Mouse (Mus musculus) heart, adult 9 months (tissue): ENCODE measurements around the gene Flnb.
A peak's percentile ranks its signal among the peaks of the same experiment; 100 is the strongest.

Experiments
- DNase-seq, 2 experiments: peaks; one replicate each; pipeline ENCODE4 v3.0.0; 2022; ENCODE audit warnings: low spot score in 2 of 2

The Flnb gene

DNA sequence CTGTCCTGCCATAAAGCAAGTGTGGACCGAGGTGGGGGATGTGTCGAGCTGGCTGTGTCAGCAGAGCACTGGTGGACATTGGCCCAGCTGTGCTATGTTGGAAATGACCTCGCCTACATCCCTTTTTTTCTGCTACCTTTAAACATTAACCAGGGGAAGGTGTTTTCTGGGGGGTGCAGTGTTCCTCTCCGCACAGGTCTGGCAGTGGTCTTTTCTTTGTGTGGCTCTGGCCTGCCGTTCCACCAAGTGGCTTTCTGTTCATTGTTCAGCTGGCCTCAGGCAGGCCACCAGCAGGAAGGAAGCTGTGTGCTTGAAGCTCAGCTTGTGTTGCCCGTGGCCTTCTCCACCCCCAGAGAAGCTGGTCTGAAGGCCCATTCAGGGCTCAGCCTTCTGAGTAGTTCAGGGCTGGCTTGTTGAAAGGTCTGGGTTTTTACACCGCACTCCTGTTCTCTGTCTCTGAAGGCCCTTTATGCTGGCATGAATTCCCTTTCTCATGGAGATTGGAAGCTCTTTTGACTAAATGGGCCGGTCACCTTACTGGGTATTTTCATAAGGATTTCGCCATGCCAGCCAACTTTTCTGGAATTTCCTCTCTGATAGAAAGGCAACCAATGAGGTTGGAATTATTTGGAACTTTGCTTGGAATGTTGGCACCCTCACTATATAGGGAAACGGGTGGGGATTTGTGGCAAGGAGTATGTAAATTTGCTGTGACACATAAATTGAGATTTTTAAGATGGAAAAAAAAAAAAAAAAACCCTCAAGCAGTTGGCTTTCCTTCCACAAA, 8.6 kb downstream of the Flnb start:
- DNase-seq, result peak; percentile 21 to 40

GRCm38 (mm10) chr14:7829181-7829580, 11.4 kb downstream of the Flnb start:
- DNase-seq, result no peak

GRCm38 (mm10) chr14:7831770-7832439, 14.1 kb downstream of the Flnb start:
- no peak for DNase-seq

- no peak for DNase-seq
Measured at GRCm38 (mm10) chr14:7832440-7832783, 14.7 kb downstream of the Flnb start.

DNA sequence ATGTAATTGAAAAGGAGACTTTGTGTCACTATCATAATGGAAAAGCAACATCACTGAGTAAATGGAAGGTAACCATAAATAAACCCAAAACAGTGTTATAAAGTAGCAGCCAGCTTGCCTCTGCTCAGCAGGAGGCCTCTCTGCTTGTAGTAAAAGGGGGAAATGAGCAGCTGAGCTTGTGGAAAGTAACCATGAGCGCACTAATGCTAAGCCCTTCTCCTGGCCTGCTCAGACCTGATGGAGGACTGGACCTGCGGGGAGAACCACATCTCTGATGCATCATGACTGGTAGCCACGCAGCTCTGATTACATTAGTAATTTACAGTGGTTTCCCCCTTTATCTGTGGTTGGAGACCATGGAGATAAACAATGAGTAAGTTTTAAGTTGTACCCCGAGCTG, 15.7 kb downstream of the Flnb start:
- DNase-seq, result no peak

GRCm38 (mm10) chr14:7838564-7839089, 20.9 kb downstream of the Flnb start:
- DNase-seq, result no peak

DNA sequence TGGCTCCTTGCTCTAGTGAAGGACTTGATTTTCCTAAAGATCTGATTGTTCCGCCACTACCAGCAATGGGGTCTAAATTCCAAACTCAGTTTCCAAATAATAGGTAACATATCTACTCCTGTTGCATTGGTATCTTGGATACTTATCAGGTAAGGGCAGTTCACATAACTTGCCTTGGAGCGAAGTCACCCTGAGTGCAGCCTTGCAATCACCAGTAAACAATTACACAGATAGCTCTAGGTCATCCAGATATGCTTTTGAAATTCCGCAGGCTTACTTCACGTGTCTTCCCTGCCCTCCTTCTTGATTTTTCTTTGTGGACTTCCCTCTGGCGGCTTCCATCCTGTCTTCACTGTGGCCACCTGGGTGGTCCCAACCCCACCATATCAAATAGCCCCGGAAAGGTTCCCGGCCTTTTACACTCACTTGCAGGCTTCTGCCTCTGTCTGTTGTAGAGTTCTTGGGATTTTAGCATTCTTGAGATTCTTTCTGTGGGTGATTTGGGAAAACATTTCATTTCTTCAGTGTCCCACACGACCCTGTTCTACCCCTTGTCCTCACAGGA, 22.3 kb downstream of the Flnb start:
- no peak for DNase-seq

- peak; percentile 24 to 44 for DNase-seq
Measured at GRCm38 (mm10) chr14:7842631-7843332, 25.0 kb downstream of the Flnb start.

DNA sequence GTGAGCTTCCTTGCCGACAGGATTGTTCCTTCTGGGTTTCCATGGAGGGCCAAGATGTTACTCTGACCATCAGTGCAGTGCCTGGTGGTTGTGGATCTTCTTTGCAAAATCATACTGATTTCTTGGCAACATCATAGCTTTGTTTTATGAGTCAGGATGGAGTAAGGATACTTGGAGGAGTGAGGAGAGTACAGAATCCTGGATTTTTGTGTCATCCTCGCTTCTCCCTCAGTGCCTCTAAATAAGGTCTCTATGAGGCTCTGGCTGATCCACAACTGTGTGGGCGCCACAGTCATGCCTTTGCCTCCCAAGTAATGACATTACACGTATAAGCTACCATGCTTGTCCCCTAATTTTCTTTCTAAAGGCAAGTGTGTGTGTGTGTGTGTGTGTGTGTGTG, 28.9 kb downstream of the Flnb start:
- no peak for DNase-seq

DNA sequence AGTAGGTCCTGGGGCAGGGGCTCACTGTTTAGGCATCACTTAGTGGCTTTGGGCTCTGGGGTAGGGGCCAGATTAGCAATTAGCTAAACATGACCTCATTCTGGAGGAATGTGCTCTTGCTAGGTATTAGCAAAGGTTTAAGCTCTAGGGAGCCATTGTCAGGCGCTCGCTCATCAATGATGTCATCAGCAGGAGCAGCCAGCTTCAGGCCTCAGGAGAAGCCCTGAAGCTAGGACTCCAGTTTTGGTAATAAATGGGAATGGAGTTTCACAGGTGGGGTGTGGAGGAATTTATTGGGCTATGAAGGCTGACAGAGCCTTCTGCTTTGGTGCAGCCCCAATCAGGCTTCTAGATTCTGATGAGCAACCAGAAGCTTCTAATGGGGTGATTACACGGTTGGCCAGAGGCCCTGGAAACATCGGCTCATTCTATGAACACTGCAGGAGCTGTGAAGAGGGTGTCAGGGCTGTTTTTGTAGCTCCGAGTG, 30.0 kb downstream of the Flnb start:
- peak; percentile 11 to 19 for DNase-seq

DNA sequence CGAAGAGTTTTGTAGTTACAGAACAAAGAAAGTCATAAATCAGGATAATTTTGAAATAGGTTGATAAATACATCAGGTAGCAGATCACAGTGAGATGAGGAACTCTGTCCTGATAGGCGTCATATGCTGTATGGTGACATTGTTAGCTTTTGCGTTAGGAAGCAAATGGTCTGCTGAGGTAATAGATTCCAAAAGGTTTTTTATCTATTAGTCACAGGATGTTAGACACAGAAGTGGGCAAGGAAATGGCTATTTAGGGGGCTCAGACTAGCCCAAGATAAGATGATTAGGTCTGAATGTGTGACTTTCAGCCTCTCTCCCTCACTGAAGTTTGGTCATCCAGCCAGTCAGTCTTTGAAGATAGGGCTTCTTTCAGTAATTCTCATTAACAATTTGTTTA, 33.2 kb downstream of the Flnb start:
- DNase-seq, result no peak

DNA sequence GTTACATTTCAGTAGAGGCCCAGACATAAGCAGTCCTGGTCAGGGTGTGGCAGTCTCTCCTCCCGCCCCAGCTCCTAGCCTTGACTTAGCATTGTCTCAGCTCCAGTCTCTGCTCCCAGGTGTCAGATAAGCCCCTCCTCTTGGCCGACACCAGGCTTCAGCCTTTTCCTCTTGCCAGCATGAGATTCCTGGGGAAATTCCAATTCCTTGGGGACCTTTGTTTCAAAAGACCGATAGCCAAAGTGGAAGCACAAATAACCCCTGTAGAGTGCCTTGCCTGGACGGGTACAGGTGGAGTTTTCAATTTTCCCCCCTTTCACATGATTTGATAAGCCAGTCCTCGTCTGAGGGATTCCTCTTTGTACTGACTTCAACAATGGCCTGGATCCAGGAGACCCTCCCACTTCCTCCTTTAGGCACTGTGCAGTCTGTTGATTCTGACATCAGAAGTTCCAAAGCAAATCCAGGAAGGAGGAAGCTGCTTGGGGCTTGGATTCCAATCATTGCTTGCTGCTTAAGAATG, 33.8 kb downstream of the Flnb start:
- DNase-seq, result peak; percentile 84

DNA sequence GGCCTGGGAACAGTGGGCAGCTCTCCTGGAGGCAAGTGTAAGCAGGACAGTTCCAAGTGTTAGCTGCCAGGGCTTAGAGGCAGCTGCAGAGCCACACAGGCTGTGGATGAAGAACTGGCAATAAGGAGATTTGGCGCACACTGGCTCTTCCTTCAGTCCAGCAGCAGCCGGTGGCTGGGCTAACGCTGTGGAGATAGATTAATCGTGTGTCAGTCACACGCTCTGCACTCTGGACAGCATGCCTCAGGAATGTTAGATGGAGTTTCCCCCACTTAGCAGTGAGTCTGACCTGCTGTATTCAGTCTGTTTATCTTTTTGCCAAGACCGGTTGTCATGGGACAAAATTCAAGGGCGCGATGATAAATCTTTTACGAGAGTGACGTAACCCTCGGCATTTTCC, 35.9 kb downstream of the Flnb start:
- peak; percentile 49 to 50 for DNase-seq

GRCm38 (mm10) chr14:7854366-7854765, 36.6 kb downstream of the Flnb start:
- DNase-seq, result no peak

DNA sequence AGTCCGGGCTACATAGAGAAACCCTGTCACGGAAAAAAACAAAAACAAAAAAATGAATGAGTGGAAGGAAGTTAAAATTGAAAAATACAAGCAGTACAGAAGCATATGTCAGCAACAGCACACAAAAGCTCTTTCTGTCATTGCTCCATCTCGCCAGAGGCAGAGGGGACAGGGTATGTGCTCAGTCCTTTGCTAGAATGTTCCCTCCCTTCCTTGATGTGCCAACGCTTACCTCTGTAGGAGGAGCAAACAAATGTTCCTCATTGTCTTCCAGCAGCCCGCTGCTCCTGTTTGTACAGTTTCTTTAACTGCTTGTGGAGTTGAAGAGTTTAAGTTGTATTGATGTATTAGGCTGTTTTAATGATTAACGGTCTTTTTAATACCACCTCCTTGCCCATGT, 37.3 kb downstream of the Flnb start:
- DNase-seq, result no peak

DNA sequence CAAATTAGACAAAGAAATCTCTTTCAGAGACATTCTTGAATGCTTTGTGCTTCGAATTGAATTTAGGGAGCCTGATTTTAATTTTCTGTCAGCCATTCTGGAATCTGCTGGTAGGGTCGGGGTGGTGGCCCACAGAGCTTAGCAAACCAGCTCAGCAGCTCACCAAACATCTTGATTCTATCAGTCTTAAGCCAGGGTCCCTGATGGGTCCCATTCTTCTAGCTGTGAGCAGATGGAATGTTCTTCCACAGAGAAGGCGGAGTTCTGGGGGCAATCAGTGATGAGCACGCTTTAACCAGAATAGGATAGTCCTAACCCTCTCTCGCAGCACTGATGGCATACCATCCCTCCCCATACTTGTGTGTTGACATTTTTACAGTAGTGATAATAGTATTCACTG, 37.7 kb downstream of the Flnb start:
- DNase-seq, result no peak

DNA sequence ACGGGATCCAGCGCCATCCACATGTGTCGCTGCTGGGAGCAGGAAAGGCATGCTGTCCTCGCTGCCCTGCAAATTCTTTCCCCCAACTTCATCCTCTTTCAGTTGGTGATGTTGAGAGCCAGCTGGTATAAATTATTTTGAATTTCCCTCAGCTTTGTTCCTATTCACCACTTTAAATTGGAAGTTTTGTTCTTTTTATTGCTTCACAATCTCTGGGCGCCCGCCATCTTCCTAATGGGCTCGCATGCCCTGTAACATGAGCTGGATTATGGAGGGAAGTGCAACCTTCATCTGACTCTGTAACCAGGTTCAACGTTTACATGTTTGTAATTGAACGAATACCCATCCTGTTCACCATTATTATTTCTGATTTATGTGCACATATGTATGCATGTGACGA, 38.6 kb downstream of the Flnb start:
- DNase-seq, result no peak

DNA sequence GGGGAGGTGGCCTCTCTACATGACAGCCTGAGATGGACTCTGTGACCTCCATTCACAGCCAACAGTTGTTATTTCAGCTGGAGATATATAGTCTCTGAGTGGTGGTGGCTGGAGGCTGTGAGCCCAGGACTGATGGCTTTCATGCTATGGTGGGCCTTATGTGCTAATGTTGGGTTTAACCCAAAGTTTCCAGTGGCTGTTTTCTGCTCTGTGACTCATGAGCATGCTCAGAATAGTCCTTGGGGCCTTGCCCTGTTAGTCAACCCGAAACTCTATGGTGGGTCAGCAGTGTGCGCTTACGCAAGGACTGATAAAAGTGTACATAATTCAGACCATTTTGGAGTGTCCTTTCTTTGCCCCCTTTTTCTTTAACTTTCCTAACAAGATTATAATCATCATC, 40.1 kb downstream of the Flnb start:
- no peak for DNase-seq

GRCm38 (mm10) chr14:7858430-7858829, 40.7 kb downstream of the Flnb start:
- DNase-seq, result no peak

DNA sequence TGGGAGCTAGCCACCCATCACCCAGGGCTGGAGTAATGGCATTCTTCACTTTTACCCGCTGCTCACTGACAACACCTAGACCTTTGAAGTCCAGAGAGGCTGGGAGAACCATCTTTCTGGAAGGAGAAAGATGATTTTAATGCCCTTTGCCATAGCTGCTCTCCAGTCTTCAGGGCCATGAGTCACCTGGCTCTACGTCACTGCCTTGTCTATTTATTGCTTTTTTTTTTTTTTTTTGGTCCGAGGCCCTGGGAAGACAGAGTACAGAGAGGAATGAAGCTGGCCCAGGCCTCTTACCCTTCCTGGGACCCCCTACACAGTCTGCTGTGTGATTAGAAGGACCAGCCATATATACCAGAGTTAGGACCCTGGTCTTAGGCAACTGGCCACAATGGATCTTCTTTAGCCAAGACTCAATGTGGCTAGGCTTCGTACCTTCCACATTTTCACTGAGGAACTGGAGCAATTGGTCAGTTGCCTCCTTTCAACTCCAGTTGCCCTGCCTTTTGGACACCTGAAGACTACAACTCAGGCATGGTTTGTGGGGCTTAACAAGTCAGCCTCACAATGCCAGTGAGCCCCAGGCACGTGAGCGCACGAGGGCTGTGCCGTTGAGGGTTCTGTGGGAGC, 42.9 kb downstream of the Flnb start:
- DNase-seq, result no peak

GRCm38 (mm10) chr14:7861275-7861674, 43.5 kb downstream of the Flnb start:
- DNase-seq, result no peak
